ENCODE assay signal across 8 mouse cellular contexts in genomic region chr19:28990194-28990589, GRCm38 (mm10). TPM values are rescaled to one million over a fixed set of nuclear protein-coding genes. Genes with fewer than 3 reads are reported as not detected.
A peak's percentile ranks its signal among the peaks of the same experiment; 100 is the strongest.
DNase-seq lines count a peak whose midpoint lies in the region; ATAC-seq and TF ChIP-seq lines count a peak whose summit lies in the region.

Gene Cdc37l1, plus strand, starts transcription at chr19:28990352.

- peak; percentile 97 for DNase-seq in 3T3-L1 (ENCODE audit: low read depth, low spot score)
- DNase-seq in adrenal gland, postnatal 4 days (ENCODE audit: low spot score in 2 of 2), result peak; percentile 96 to 97
- DNase-seq in embryonic facial prominence, embryonic 14.5 days (ENCODE audit: low spot score), result peak; percentile 98
- peak; percentile 99 for DNase-seq in heart, adult 8-10 months (ENCODE audit: low spot score)
- DNase-seq in kidney, adult 9 months, result peak; percentile 99
- DNase-seq in limb, embryonic 14.5 days (ENCODE audit: low spot score), result peak; percentile 95
- DNase-seq in midbrain, postnatal 0 days (ENCODE audit: low spot score), result peak; percentile 95
- DNase-seq in spleen, postnatal 14 days (ENCODE audit: low spot score in 2 of 2), result peak; percentile 96 to 99

- peaks cover 26% of the 10 kb centered on the region for H3K36me3 ChIP-seq in embryonic facial prominence, embryonic 14.5 days (ENCODE audit: control insufficient read depth, insufficient read depth, low read length)
- H3K36me3 ChIP-seq in limb, embryonic 14.5 days (ENCODE audit: control insufficient read depth, insufficient read depth, low read length), result peaks cover 18% of the 10 kb centered on the region
- no peaks in the 10 kb centered on the region; the same call in 1 of the 2 replicates for H3K36me3 ChIP-seq in midbrain, postnatal 0 days (ENCODE audit: insufficient read depth, low read length)

- H3K4me1 ChIP-seq in embryonic facial prominence, embryonic 14.5 days (ENCODE audit: control insufficient read depth, insufficient read depth, low read length), result 0 out of 2 replicates have a peak, but pooled peaks cover 5% of the 10 kb centered on the region
- H3K4me1 ChIP-seq in limb, embryonic 14.5 days (ENCODE audit: control insufficient read depth, insufficient read depth, low read length), result 0 out of 2 replicates have a peak, but pooled peaks cover 5% of the 10 kb centered on the region
- no peaks in the 10 kb centered on the region for H3K4me1 ChIP-seq in midbrain, postnatal 0 days (ENCODE audit: insufficient read depth, low read length)

- peak within 1 kb of the TSS; percentile 92 for H3K4me3 ChIP-seq in embryonic facial prominence, embryonic 14.5 days (ENCODE audit: low read depth, low read length)
- peak within 1 kb of the TSS; percentile 96 for H3K4me3 ChIP-seq in limb, embryonic 14.5 days (replicated peaks; ENCODE audit: low read length)
- H3K4me3 ChIP-seq in midbrain, postnatal 0 days (ENCODE audit: low read depth, low read length), result peak within 1 kb of the TSS; percentile 71

- TF ChIP-seq POLR2A in limb, embryonic 14.5 days (IDR thresholded peaks at IDR 0.05; ENCODE audit: borderline replicate concordance, extremely low read depth, insufficient read depth, insufficient read length), result peak; percentile 81; the same call in 1 of the 2 replicates

- no peaks in the 10 kb centered on the region for H3K9me3 ChIP-seq in embryonic facial prominence, embryonic 14.5 days (ENCODE audit: control insufficient read depth, low read length)
- H3K9me3 ChIP-seq in limb, embryonic 14.5 days (ENCODE audit: control insufficient read depth, low read length), result no peaks in the 10 kb centered on the region
- H3K9me3 ChIP-seq in midbrain, postnatal 0 days (ENCODE audit: low read length), result no peaks in the 10 kb centered on the region

- H3K27me3 ChIP-seq in embryonic facial prominence, embryonic 14.5 days (replicated peaks; ENCODE audit: control insufficient read depth, insufficient read depth, low read length), result no peaks in the 10 kb centered on the region
- H3K27me3 ChIP-seq in limb, embryonic 14.5 days (ENCODE audit: control insufficient read depth, insufficient read depth, low read length), result no peaks in the 10 kb centered on the region
- no peaks in the 10 kb centered on the region for H3K27me3 ChIP-seq in midbrain, postnatal 0 days (ENCODE audit: insufficient read depth, low read length)

- peak; percentile 98 for ATAC-seq in embryonic facial prominence, embryonic 14.5 days (ENCODE audit: low read depth)
- ATAC-seq in limb, embryonic 14.5 days (ENCODE audit: low FRiP score, low read depth), result peak; percentile 96
- ATAC-seq in midbrain, postnatal 0 days (ENCODE audit: low FRiP score), result peak; percentile 94

- peak within 1 kb of the TSS; percentile 81 for H3K4me2 ChIP-seq in embryonic facial prominence, embryonic 14.5 days (ENCODE audit: low read depth, low read length)
- H3K4me2 ChIP-seq in limb, embryonic 14.5 days (replicated peaks; ENCODE audit: low read depth, low read length, severe bottlenecking), result peak within 1 kb of the TSS; percentile 51
- H3K4me2 ChIP-seq in midbrain, postnatal 0 days (ENCODE audit: low read depth, low read length, poor library complexity, severe bottlenecking), result peak within 1 kb of the TSS; percentile 70

- 0% methylated on average over 28 of the region's 37 CpGs for WGBS in embryonic facial prominence, embryonic 14.5 days
- WGBS in limb, embryonic 14.5 days, result under 1% methylated on average over 37 of the region's 37 CpGs
- WGBS in midbrain, postnatal 0 days, result 0% methylated on average over 37 of the region's 37 CpGs

- H3K27ac ChIP-seq in embryonic facial prominence, embryonic 14.5 days (replicated peaks; ENCODE audit: low read depth, low read length), result peak within 1 kb of the TSS; percentile 90
- peak within 1 kb of the TSS; percentile 81 for H3K27ac ChIP-seq in limb, embryonic 14.5 days (replicated peaks; ENCODE audit: low read depth, low read length)
- H3K27ac ChIP-seq in midbrain, postnatal 0 days (ENCODE audit: low read depth, low read length), result peak within 1 kb of the TSS; percentile 86

- TF ChIP-seq CTCF in midbrain, postnatal 0 days (IDR thresholded peaks at IDR 0.05), result no peak

- H3K9ac ChIP-seq in embryonic facial prominence, embryonic 14.5 days (ENCODE audit: low read depth, low read length), result peak within 1 kb of the TSS; percentile 92
- peak within 1 kb of the TSS; percentile 86 for H3K9ac ChIP-seq in limb, embryonic 14.5 days (ENCODE audit: low read depth, low read length, severe bottlenecking)
- peak within 1 kb of the TSS; percentile 83 for H3K9ac ChIP-seq in midbrain, postnatal 0 days (replicated peaks; ENCODE audit: low read length, poor library complexity, severe bottlenecking)

RNA-seq across cellular contexts. Expression of gene Cdc37l1, which starts in this region (rescaled TPM):
- 10 to 100 TPM; 44.8 to 46.0 TPM for total RNA-seq in adrenal gland, postnatal 4 days (2021)
- 35.8 and 41.8 TPM in 2 replicates for polyA plus RNA-seq in embryonic facial prominence, embryonic 14.5 days (2014; fragmentation: Nextera tagmentation; extraction: Ambion mirVana)
- 10 to 100 TPM; 56.7 to 76.4 (median 64.3) TPM for total RNA-seq in heart, adult 8-10 months (2022)
- 32.1 and 35.8 TPM in 2 replicates for polyA plus RNA-seq in limb, embryonic 14.5 days (2012; rRNA removed)
- polyA plus RNA-seq in limb, embryonic 14.5 days (2014; fragmentation: Nextera tagmentation; extraction: Ambion mirVana), result 39.6 and 47.8 TPM in 2 replicates
- 52.2 and 74.0 TPM in 2 replicates for total RNA-seq in midbrain, postnatal 0 days (2014; rRNA removed)
- 33.1 and 34.2 TPM in 2 replicates for polyA plus RNA-seq in midbrain, postnatal 0 days (2015; fragmentation: Nextera tagmentation; extraction: Ambion mirVana)

Comparison
In these comparisons a context has a peak if more than half of its experiments do, and no peak if none do; other contexts are left out.
1. Peak in every context shown above with its lines: DNase-seq, ATAC-seq, H3K4me3 ChIP-seq and H3K27ac ChIP-seq.